Mouse (Mus musculus) hindbrain, embryonic 11.5 days (tissue): ENCODE results near the gene Fbrs. TPM values are rescaled to one million over a fixed set of nuclear protein-coding genes. Genes with fewer than 3 reads are reported as not detected.
"Not testable (repeated sequence)": the region's sequence is repeated elsewhere in the genome, so short reads cannot be mapped to it uniquely, and the experiment has no call there.

Source experiments
- ATAC-seq: fragments of 200-750 bp; cut with Nextera tagmentation; 2 replicates; pipeline ENCODE4 v1.8.0; 2017; ENCODE audit warnings: mild to moderate bottlenecking, moderate TSS enrichment, moderate library complexity; ENCODE audit not compliant: low FRiP score
- DNase-seq: peaks from one replicate; pipeline ENCODE4 v3.0.0-alpha.2; 2015; ENCODE audit warnings: low spot score
- H3K27ac ChIP-seq: fragments of 300-500 bp; sonication (generic); 2 replicates; pipeline ENCODE4 v1.5.1; 2014; ENCODE audit warnings: mild to moderate bottlenecking, low read depth, low read length
- H3K27me3 ChIP-seq: fragments of 300-500 bp; sonication (generic); 2 replicates; pipeline ENCODE4 v1.6.1; 2014; ENCODE audit warnings: mild to moderate bottlenecking, low read length, moderate library complexity, mixed read lengths; ENCODE audit not compliant: control insufficient read depth, insufficient read depth
- H3K36me3 ChIP-seq: fragments of 300-500 bp; sonication (generic); 2 replicates; pipeline ENCODE4 v1.6.1; 2014; ENCODE audit warnings: mild to moderate bottlenecking, low read length, moderate library complexity, mixed read lengths; ENCODE audit not compliant: control insufficient read depth, insufficient read depth
- H3K4me1 ChIP-seq: fragments of 300-500 bp; sonication (generic); replicated peaks from 2 replicates; pipeline ENCODE4 v1.6.1; 2014; ENCODE audit warnings: low read length, mixed read lengths; ENCODE audit not compliant: control insufficient read depth, insufficient read depth
- H3K4me2 ChIP-seq: fragments of 300-500 bp; sonication (generic); replicated peaks from 2 replicates; pipeline ENCODE4 v1.6.1; 2014; ENCODE audit warnings: mild to moderate bottlenecking, low read depth, low read length
- H3K4me3 ChIP-seq: fragments of 300-500 bp; sonication (generic); 2 replicates; pipeline ENCODE4 v1.5.1; 2014; ENCODE audit warnings: low read depth, low read length
- H3K9ac ChIP-seq: fragments of 300-500 bp; sonication (generic); 2 replicates; pipeline ENCODE4 v1.6.1; 2014; ENCODE audit warnings: low read depth, low read length
- H3K9me3 ChIP-seq: fragments of 300-500 bp; sonication (generic); 2 replicates; pipeline ENCODE4 v1.6.1; 2016; ENCODE audit warnings: low read length; ENCODE audit not compliant: control insufficient read depth
- WGBS: fragments of 180-500 bp; shearing (Covaris S2); extraction: QIAGEN DNeasy Blood & Tissue Kit; methylation state at CpG from one replicate; pipeline ENCODE4 v1.1.7; 2014; 5-methylcytosine and 5-hydroxymethylcytosine counted together
- polyA plus RNA-seq: library from polyadenylated mRNA; unstranded; fragments of >200 nt; fragmentation: Nextera tagmentation; extraction: Ambion mirVana; gene quantifications from 2 replicates; pipeline ENCODE4 v1.2.1, GENCODE M21; 2014

Fbrs gene
- polyA plus RNA-seq, 1 experiment from 2014 or later, result 15.1 TPM

- not testable (repeated sequence) for H3K4me3 ChIP-seq, H3K4me2 ChIP-seq, H3K27me3 ChIP-seq, DNase-seq, H3K27ac ChIP-seq, ATAC-seq, H3K9me3 ChIP-seq, H3K9ac ChIP-seq, H3K4me1 ChIP-seq
- WGBS, result 88% methylated on average over 3 of the region's 3 CpGs
- H3K36me3 ChIP-seq, result peaks cover 13% of the 10 kb centered on the region; the same call in 1 of the 2 replicates
These were observed 20.5 kb upstream of the Fbrs start for GRCm38 (mm10) chr7:127458371-127459122.

GRCm38 (mm10) chr7:127459311-127459710 is 19.7 kb upstream of the Fbrs start, which contains the start of gene Prr14:
Gene Prr14 (plus strand): TSS chr7:127459611.
- ATAC-seq, H3K9me3 ChIP-seq, H3K4me3 ChIP-seq, H3K9ac ChIP-seq, H3K4me2 ChIP-seq, DNase-seq, H3K27ac ChIP-seq, H3K27me3 ChIP-seq, H3K4me1 ChIP-seq: not testable (repeated sequence)
- H3K36me3 ChIP-seq, result peaks cover 13% of the 10 kb centered on the region; the same call in 1 of the 2 replicates
- 98% methylated on average over 8 of the region's 8 CpGs for WGBS

GRCm38 (mm10) chr7:127465191-127465590 is 13.8 kb upstream of the Fbrs start:
- WGBS, result 93% methylated on average over 3 of the region's 3 CpGs
- 0 out of 2 replicates have a peak, but pooled peaks cover 4% of the 10 kb centered on the region for H3K36me3 ChIP-seq
- no peak overlapping the region for H3K4me2 ChIP-seq
- H3K27ac ChIP-seq, result no peak overlapping the region
- H3K9me3 ChIP-seq, result no peaks in the 10 kb centered on the region
- DNase-seq (no peak), ATAC-seq (no peak)
- no peaks in the 10 kb centered on the region for H3K27me3 ChIP-seq
- H3K9ac ChIP-seq, result no peak overlapping the region
- H3K4me1 ChIP-seq, result no peaks in the 10 kb centered on the region
- no peak overlapping the region for H3K4me3 ChIP-seq

- H3K4me1 ChIP-seq, ATAC-seq, H3K4me3 ChIP-seq, H3K9me3 ChIP-seq, DNase-seq, H3K27me3 ChIP-seq, H3K4me2 ChIP-seq, H3K36me3 ChIP-seq, H3K27ac ChIP-seq, H3K9ac ChIP-seq: not testable (repeated sequence)
- WGBS, result 92% methylated on average over 2 of the region's 2 CpGs
These were observed 13.3 kb upstream of the Fbrs start for GRCm38 (mm10) chr7:127465670-127466069.

GRCm38 (mm10) chr7:127466606-127467005 is 12.4 kb upstream of the Fbrs start:
- ATAC-seq, result no peak
- WGBS, result 95% methylated on average over 4 of the region's 4 CpGs
- H3K4me3 ChIP-seq, result no peak overlapping the region
- H3K36me3 ChIP-seq, result 0 out of 2 replicates have a peak, but pooled peaks cover 4% of the 10 kb centered on the region
- no peak overlapping the region for H3K4me2 ChIP-seq
- H3K4me1 ChIP-seq, result no peaks in the 10 kb centered on the region
- no peaks in the 10 kb centered on the region for H3K27me3 ChIP-seq
- no peak overlapping the region for H3K9ac ChIP-seq
- H3K9me3 ChIP-seq, result no peaks in the 10 kb centered on the region
- H3K27ac ChIP-seq, result no peak overlapping the region
- DNase-seq, result no peak

- DNase-seq (peak; percentile 62), ATAC-seq (peak; percentile 26; the same call in 1 of the 2 replicates)
- peaks cover 19% of the 10 kb centered on the region for H3K36me3 ChIP-seq
- H3K27ac ChIP-seq, result peak overlapping the region; percentile 94
- no peaks in the 10 kb centered on the region for H3K27me3 ChIP-seq
- no peaks in the 10 kb centered on the region for H3K9me3 ChIP-seq
- peak overlapping the region; percentile 91 for H3K4me2 ChIP-seq
- 10% methylated on average over 10 of the region's 10 CpGs for WGBS
- peak overlapping the region; percentile 90 for H3K4me3 ChIP-seq
- H3K4me1 ChIP-seq, result no peaks in the 10 kb centered on the region
- H3K9ac ChIP-seq, result peak overlapping the region; percentile 95
These were observed 8.8 kb upstream of the Fbrs start for GRCm38 (mm10) chr7:127470011-127470715.

- Histone ChIP-seq H3K36me3 (peaks cover 20% of the 10 kb centered on the region), H3K9ac (peak overlapping the region; percentile 95), H3K4me2 (peak overlapping the region; percentile 91), H3K4me1 (no peaks in the 10 kb centered on the region), H3K27ac (peak overlapping the region; percentile 94), H3K9me3 (no peaks in the 10 kb centered on the region), H3K4me3 (peak overlapping the region; percentile 90), H3K27me3 (no peaks in the 10 kb centered on the region)
- under 1% methylated on average over 45 of the region's 46 CpGs for WGBS
- ATAC-seq (peak; percentile 91), DNase-seq (peak; percentile 92)
These were observed 8.0 kb upstream of the Fbrs start for GRCm38 (mm10) chr7:127470743-127471645.

GRCm38 (mm10) chr7:127471646-127472010 is 7.4 kb upstream of the Fbrs start:
- DNase-seq (no peak), ATAC-seq (peak; percentile 60)
- Histone ChIP-seq H3K4me3 (peak overlapping the region; percentile 90), H3K9me3 (no peaks in the 10 kb centered on the region), H3K27me3 (no peaks in the 10 kb centered on the region), H3K36me3 (peaks cover 24% of the 10 kb centered on the region), H3K4me2 (peak overlapping the region; percentile 91), H3K9ac (peak overlapping the region; percentile 95), H3K27ac (peak overlapping the region; percentile 94), H3K4me1 (no peaks in the 10 kb centered on the region)
- under 1% methylated on average over 25 of the region's 25 CpGs for WGBS
